Mouse (Mus musculus): ENCODE measurements around the gene Ccdc69.

DNA sequence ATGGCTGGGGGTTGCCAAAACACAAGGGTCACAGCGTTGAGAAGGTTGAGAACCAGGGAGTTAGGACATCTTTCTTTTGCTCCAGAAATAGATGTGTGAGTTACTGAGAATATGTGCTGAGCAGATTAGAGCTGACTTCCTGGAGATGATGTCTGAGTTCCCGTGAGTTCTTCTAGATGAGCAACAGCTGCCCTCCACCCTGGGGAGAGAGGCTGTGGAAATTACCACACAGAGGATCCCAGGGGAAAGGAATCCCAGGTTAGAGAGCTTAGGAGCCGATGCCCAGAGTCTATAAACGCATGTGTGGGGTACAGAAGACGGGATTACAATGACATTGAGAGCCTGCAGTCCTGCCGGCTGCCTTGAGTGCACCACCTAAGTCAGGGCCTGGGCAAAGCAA, 59.9 kb downstream of the Ccdc69 start:
- TF ChIP-seq GATA1 (IDR thresholded peaks at IDR 0.05; ENCODE audit: borderline replicate concordance, low read length) (no peak), FLI1 (IDR thresholded peaks at IDR 0.05; ENCODE audit: low read length) (no peak)

Data from megakaryocyte, embryonic 14.5 days (primary cell).